ENCODE assay signal across 9 mouse cellular contexts in genomic region chr19:34254880-34255681, GRCm38 (mm10). TPM values are rescaled to one million over a fixed set of nuclear protein-coding genes. Genes with fewer than 3 reads are reported as not detected.
DNase-seq lines count a peak whose midpoint lies in the region; ATAC-seq lines count a peak whose summit lies in the region.
"Had no signal": no experiment of that assay in that cellular context is flagged by ENCODE, and none has a peak within 500 bp of the region (broad histone marks: within the 10 kb centered on the region; RNA-seq: fewer than 3 reads in every experiment).

TSS of gene Acta2 (minus strand) at chr19:34255590.

- no peaks in the 10 kb centered on the region for H3K27me3 ChIP-seq in kidney, embryonic 15.5 days
- peaks cover 3% of the 10 kb centered on the region for H3K27me3 ChIP-seq in megakaryocyte, embryonic 14.5 days (replicated peaks)

- H3K9me3 ChIP-seq in kidney, embryonic 15.5 days (replicated peaks), result no peaks in the 10 kb centered on the region
- no peaks in the 10 kb centered on the region for H3K9me3 ChIP-seq in megakaryocyte, embryonic 14.5 days

- peak; percentile 81 for ATAC-seq in kidney, embryonic 15.5 days (replicated peaks; ENCODE audit: low FRiP score)

- WGBS in kidney, embryonic 15.5 days, result 25% methylated on average over 16 of the region's 16 CpGs

- no peaks in the 10 kb centered on the region for H3K36me3 ChIP-seq in kidney, embryonic 15.5 days
- H3K36me3 ChIP-seq in megakaryocyte, embryonic 14.5 days (replicated peaks; ENCODE audit: low read length), result no peaks in the 10 kb centered on the region

- DNase-seq in kidney, adult 11 months, result no peak
- DNase-seq in adrenal gland, postnatal 10 days, result no peak
- no peak for DNase-seq in gonadal fat pad, adult 2 months (ENCODE audit: low read depth)
- DNase-seq in kidney, postnatal 10 days, result peak; percentile 76
- DNase-seq in right cerebral cortex, adult 18-20 months, result no peak
- DNase-seq in frontal cortex, postnatal 25 days (ENCODE audit: low spot score in 2 of 2), result no peak

- peak within 1 kb of the TSS; percentile 39 for H3K4me2 ChIP-seq in kidney, embryonic 15.5 days

- peaks cover 28% of the 10 kb centered on the region for H3K4me1 ChIP-seq in kidney, embryonic 15.5 days
- H3K4me1 ChIP-seq in megakaryocyte, embryonic 14.5 days, result peaks cover 26% of the 10 kb centered on the region

- H3K4me3 ChIP-seq in kidney, embryonic 15.5 days (replicated peaks), result peak within 1 kb of the TSS; percentile 34
- peak within 1 kb of the TSS; percentile 74 for H3K4me3 ChIP-seq in megakaryocyte, embryonic 14.5 days (replicated peaks)

- H3K9ac ChIP-seq in kidney, embryonic 15.5 days, result peak within 1 kb of the TSS; percentile 9; the same call in 1 of the 2 replicates

- peak within 1 kb of the TSS; percentile 45 for H3K27ac ChIP-seq in kidney, embryonic 15.5 days

RNA-seq across cellular contexts. Expression of gene Acta2, which starts in this region (rescaled TPM):
- polyA plus RNA-seq in kidney, embryonic 15.5 days (2015; fragmentation: Nextera tagmentation; extraction: Ambion mirVana), result 212 and 464 TPM in 2 replicates
- total RNA-seq in adrenal gland, postnatal 10 days (2021), result 100 to 1,000 TPM in 1 of 2 experiments, 10 to 100 TPM in 1; 69.7 to 135 TPM
- polyA plus RNA-seq in gonadal fat pad, adult 2 months (2012; rRNA removed), result 1,153 and 1,418 TPM in 2 replicates
- not detected in 2 replicates for polyA plus RNA-seq in megakaryocyte, embryonic 14.5 days (2012; ENCODE audit: insufficient read depth, low replicate concordance)
- total RNA-seq: MEL had no signal

Comparison
In these comparisons a context has a peak if more than half of its experiments do, and no peak if none do; other contexts are left out.
1. RNA of gene Acta2 (polyA plus RNA-seq): 1,153 to 1,418 TPM in gonadal fat pad, adult 2 months and 212 to 464 TPM in kidney, embryonic 15.5 days; not detected in megakaryocyte, embryonic 14.5 days; every median in the first group is over 100 times any median in the second.